Mouse (Mus musculus): ENCODE data around the gene Wipf1. TPM values are rescaled to one million over a fixed set of nuclear protein-coding genes. Genes with fewer than 3 reads are reported as not detected.

Wipf1 gene
- total and polyA plus RNA-seq, 3 experiments: 0.98 to 50.6 (median 7.1) TPM

DNA sequence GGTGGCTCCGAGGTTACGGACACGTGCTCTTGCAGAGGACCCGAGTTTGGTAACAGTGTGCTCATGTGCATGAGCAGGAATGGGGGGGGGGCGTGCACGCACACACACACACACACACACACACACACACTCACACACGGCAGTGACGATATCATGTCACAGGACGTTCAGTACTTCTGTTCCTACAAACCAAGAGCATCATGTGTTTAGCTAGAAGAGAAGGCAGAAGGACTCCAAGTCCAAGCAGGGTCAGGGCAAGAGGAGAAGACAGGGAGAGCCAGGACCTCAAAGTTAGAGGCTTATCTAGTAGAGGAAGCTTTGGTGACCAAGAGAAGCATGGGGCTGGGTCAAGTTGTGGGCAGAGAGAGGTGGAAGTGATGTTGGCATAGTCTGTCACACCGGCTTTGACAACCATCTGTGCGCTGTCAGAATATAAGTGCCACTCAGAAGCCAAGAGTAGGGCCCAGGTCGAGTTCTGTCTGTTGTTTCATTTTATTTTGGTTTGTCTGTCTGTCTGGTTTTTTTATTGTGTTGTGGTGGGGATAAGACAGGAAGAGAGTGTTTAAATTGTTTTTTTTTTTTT is 66.7 kb downstream of the Wipf1 start:
- TF ChIP-seq GATA1 (IDR thresholded peaks at IDR 0.05; ENCODE audit: borderline replicate concordance, low read length) (no peak), POLR2AphosphoS5 (IDR thresholded peaks at IDR 0.05; ENCODE audit: insufficient replicate concordance, low read depth, low read length) (no peak)
- Histone ChIP-seq H3K9me3 (replicated peaks) (no peaks in the 10 kb centered on the region), H3K4me1 (ENCODE audit: insufficient read depth, low read depth, low read length) (0 out of 2 replicates have a peak, but pooled peaks cover 3% of the 10 kb centered on the region), H3K27me3 (ENCODE audit: insufficient read depth, low read length) (peaks cover 16% of the 10 kb centered on the region), H3K36me3 (replicated peaks) (no peaks in the 10 kb centered on the region), H3K4me3 (ENCODE audit: low read depth, low read length) (no peak overlapping the region)
- no peak for ATAC-seq (ENCODE audit: extremely low read depth, insufficient number of reproducible peaks, low FRiP score, poor library complexity, severe bottlenecking)
- DNase-seq (ENCODE audit: low spot score): no peak

DNA sequence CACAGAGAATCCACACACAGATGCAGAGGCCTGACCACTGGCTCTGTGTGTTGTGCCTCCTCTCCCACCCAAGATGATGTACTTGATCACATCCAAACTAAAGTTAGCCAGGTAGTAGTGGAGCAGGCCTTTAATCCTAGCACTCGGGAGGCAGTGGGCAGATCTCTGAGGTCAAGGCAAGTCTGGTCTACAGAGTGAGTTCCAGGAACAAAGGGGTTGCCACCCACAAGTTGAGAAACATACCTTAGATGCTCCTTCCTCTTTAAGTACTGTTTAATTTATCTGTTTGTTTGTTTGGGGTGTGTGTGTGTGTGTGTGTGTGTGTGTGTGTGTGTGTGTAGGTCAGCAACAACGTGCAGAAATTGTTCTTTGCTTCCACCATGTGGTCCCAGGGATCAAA is 67.3 kb downstream of the Wipf1 start:
- ATAC-seq (ENCODE audit: extremely low read depth, insufficient number of reproducible peaks, low FRiP score, poor library complexity, severe bottlenecking): no peak
- Histone ChIP-seq H3K36me3 (replicated peaks) (no peaks in the 10 kb centered on the region), H3K27me3 (ENCODE audit: insufficient read depth, low read length) (peaks cover 17% of the 10 kb centered on the region), H3K4me1 (ENCODE audit: insufficient read depth, low read depth, low read length) (0 out of 2 replicates have a peak, but pooled peaks cover 3% of the 10 kb centered on the region), H3K9me3 (replicated peaks) (no peaks in the 10 kb centered on the region), H3K4me3 (ENCODE audit: low read depth, low read length) (no peak overlapping the region)
- DNase-seq (ENCODE audit: low spot score): no peak
- no peak for TF ChIP-seq TAL1 (conservative IDR thresholded peaks at IDR 0.05; ENCODE audit: low read depth, low read length)
- TF ChIP-seq GATA2 (IDR thresholded peaks at IDR 0.05; ENCODE audit: borderline replicate concordance, low read depth, low read length): no peak
- TF ChIP-seq POLR2AphosphoS5 (IDR thresholded peaks at IDR 0.05; ENCODE audit: insufficient replicate concordance, low read depth, low read length): no peak
- TF ChIP-seq GATA1 (IDR thresholded peaks at IDR 0.05; ENCODE audit: borderline replicate concordance, low read length): no peak
- TF ChIP-seq CTCF (IDR thresholded peaks at IDR 0.05; ENCODE audit: low read depth, low read length): no peak

DNA sequence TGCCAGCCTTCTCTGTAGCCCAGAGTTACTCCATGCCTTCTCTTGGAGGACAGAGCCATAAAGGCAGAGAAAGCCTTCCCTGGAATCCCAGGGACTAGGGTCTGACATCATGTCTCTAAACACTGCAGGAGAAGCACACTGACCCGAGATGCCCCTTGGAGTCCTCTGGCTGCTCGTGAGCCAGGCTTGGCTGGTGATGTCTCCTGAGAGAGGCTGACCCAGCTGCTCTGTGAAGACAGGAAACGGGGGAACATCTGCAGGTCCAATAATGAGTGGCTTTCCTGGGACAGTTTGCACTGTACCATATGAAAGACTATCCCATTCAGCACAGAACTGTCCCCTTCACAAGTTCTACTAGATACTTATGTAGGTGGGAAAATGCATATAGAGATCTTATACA is 69.4 kb downstream of the Wipf1 start:
- H3K4me1 ChIP-seq (ENCODE audit: insufficient read depth, low read depth, low read length): 0 out of 2 replicates have a peak, but pooled peaks cover 3% of the 10 kb centered on the region
- no peak for DNase-seq (ENCODE audit: low spot score)

DNA sequence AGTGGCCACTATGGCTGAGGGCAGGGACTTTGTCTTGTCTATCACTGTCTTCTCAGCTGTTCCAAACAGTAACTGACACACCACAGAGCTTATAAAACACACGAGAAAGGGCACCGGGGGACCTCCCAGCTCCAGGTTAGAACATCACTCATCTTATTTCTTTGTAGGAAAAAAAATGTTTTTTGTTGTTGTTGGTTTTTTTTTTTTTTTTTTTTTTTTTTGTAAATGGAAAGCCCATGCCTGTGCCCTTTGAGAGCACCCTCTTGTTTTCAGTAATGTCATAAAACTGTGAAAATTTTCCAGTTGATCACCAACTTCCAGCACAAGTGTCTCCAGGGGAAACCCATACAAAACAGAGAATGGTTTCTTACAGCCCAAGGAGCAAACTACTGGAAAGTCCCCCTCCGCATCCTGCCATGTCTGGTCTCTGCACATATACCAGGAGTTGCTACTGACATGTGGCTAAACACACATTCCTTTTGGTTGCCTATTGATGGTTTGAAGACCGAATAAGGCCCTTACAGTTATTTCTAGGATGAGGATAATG is 69.9 kb downstream of the Wipf1 start:
- H3K4me3 ChIP-seq (ENCODE audit: low read depth, low read length): no peak overlapping the region
- H3K27me3 ChIP-seq (ENCODE audit: insufficient read depth, low read length): peaks cover 17% of the 10 kb centered on the region; the same call in 1 of the 2 replicates
- TF ChIP-seq POLR2AphosphoS5 (IDR thresholded peaks at IDR 0.05; ENCODE audit: insufficient replicate concordance, low read depth, low read length): no peak
- TF ChIP-seq CTCF (IDR thresholded peaks at IDR 0.05; ENCODE audit: low read depth, low read length): no peak
- no peak for TF ChIP-seq TAL1 (conservative IDR thresholded peaks at IDR 0.05; ENCODE audit: low read depth, low read length)
- TF ChIP-seq GATA1 (IDR thresholded peaks at IDR 0.05; ENCODE audit: borderline replicate concordance, low read length): no peak
- no peak for TF ChIP-seq GATA2 (IDR thresholded peaks at IDR 0.05; ENCODE audit: borderline replicate concordance, low read depth, low read length)
- no peaks in the 10 kb centered on the region for H3K9me3 ChIP-seq (replicated peaks)
- ATAC-seq (ENCODE audit: extremely low read depth, insufficient number of reproducible peaks, low FRiP score, poor library complexity, severe bottlenecking): no peak
- DNase-seq (ENCODE audit: low spot score): no peak
- H3K36me3 ChIP-seq (replicated peaks): no peaks in the 10 kb centered on the region
- 0 out of 2 replicates have a peak, but pooled peaks cover 3% of the 10 kb centered on the region for H3K4me1 ChIP-seq (ENCODE audit: insufficient read depth, low read depth, low read length)

More for the DNA sequence above, 69.4 kb downstream of the Wipf1 start:
- Histone ChIP-seq H3K9me3 (replicated peaks) (no peaks in the 10 kb centered on the region), H3K36me3 (replicated peaks) (no peaks in the 10 kb centered on the region), H3K27me3 (ENCODE audit: insufficient read depth, low read length) (peaks cover 17% of the 10 kb centered on the region; the same call in 1 of the 2 replicates), H3K4me3 (ENCODE audit: low read depth, low read length) (no peak overlapping the region)
- no peak for ATAC-seq (ENCODE audit: extremely low read depth, insufficient number of reproducible peaks, low FRiP score, poor library complexity, severe bottlenecking)
- TF ChIP-seq POLR2AphosphoS5 (IDR thresholded peaks at IDR 0.05; ENCODE audit: insufficient replicate concordance, low read depth, low read length) (no peak), CTCF (IDR thresholded peaks at IDR 0.05; ENCODE audit: low read depth, low read length) (no peak), GATA2 (IDR thresholded peaks at IDR 0.05; ENCODE audit: borderline replicate concordance, low read depth, low read length) (no peak), GATA1 (IDR thresholded peaks at IDR 0.05; ENCODE audit: borderline replicate concordance, low read length) (no peak), TAL1 (conservative IDR thresholded peaks at IDR 0.05; ENCODE audit: low read depth, low read length) (no peak)

DNA sequence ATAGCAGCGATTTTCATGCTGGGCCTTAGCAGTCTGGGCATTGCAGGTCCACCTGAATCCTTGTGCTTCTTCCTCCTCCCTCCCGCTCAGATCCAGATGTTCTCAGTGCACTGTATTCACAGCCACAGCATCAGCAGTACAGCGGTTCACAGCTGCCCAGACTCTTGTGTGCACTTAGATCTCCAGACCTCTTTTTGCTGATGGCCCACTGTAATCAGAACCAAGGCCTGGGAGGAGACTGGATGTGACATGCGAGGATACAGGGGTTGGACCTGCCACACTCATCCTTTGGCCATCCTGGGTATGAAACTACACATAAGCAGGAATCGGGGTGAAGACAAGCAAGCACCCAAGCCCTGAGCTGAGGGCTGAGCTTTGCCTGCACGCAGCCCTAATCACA is 72.6 kb downstream of the Wipf1 start:
- Histone ChIP-seq H3K9me3 (replicated peaks) (no peaks in the 10 kb centered on the region), H3K27me3 (ENCODE audit: insufficient read depth, low read length) (peaks cover 17% of the 10 kb centered on the region), H3K4me1 (ENCODE audit: insufficient read depth, low read depth, low read length) (no peaks in the 10 kb centered on the region), H3K36me3 (replicated peaks) (no peaks in the 10 kb centered on the region), H3K4me3 (ENCODE audit: low read depth, low read length) (no peak overlapping the region)
- TF ChIP-seq POLR2AphosphoS5 (IDR thresholded peaks at IDR 0.05; ENCODE audit: insufficient replicate concordance, low read depth, low read length) (no peak), CTCF (IDR thresholded peaks at IDR 0.05; ENCODE audit: low read depth, low read length) (no peak), TAL1 (conservative IDR thresholded peaks at IDR 0.05; ENCODE audit: low read depth, low read length) (no peak), GATA1 (IDR thresholded peaks at IDR 0.05; ENCODE audit: borderline replicate concordance, low read length) (no peak), GATA2 (IDR thresholded peaks at IDR 0.05; ENCODE audit: borderline replicate concordance, low read depth, low read length) (no peak)
- no peak for ATAC-seq (ENCODE audit: extremely low read depth, insufficient number of reproducible peaks, low FRiP score, poor library complexity, severe bottlenecking)
- no peak for DNase-seq (ENCODE audit: low spot score)

DNA sequence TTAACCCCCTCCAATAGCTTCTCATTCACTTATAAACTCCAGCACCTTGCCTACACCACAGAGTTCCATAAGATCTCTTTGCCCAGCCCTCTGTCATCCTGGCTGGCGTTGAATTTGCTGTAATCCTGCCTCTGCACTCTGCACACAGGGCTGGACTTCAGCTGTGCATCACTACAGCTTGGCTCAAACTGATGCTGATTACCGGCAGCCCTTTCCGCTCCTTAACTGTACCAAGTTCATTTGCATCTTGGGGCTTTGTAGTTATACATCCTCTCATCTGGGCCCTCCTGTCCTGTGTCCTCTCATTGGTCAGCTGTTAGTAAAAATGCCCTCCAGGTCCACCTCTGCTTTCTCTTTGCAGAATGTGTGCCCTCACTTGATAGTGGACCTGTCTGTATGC is 73.4 kb downstream of the Wipf1 start:
- H3K36me3 ChIP-seq (replicated peaks): no peaks in the 10 kb centered on the region
- no peak overlapping the region for H3K4me3 ChIP-seq (ENCODE audit: low read depth, low read length)
- no peaks in the 10 kb centered on the region for H3K4me1 ChIP-seq (ENCODE audit: insufficient read depth, low read depth, low read length)
- DNase-seq (ENCODE audit: low spot score) (no peak), ATAC-seq (ENCODE audit: extremely low read depth, insufficient number of reproducible peaks, low FRiP score, poor library complexity, severe bottlenecking) (no peak)
- no peaks in the 10 kb centered on the region for H3K9me3 ChIP-seq (replicated peaks)
- H3K27me3 ChIP-seq (ENCODE audit: insufficient read depth, low read length): peaks cover 17% of the 10 kb centered on the region
- TF ChIP-seq TAL1 (conservative IDR thresholded peaks at IDR 0.05; ENCODE audit: low read depth, low read length): no peak
- TF ChIP-seq CTCF (IDR thresholded peaks at IDR 0.05; ENCODE audit: low read depth, low read length): no peak
- TF ChIP-seq POLR2AphosphoS5 (IDR thresholded peaks at IDR 0.05; ENCODE audit: insufficient replicate concordance, low read depth, low read length): no peak
- TF ChIP-seq GATA2 (IDR thresholded peaks at IDR 0.05; ENCODE audit: borderline replicate concordance, low read depth, low read length): no peak
- TF ChIP-seq GATA1 (IDR thresholded peaks at IDR 0.05; ENCODE audit: borderline replicate concordance, low read length): no peak

All from G1E (cell line).